Mouse (Mus musculus): ENCODE results near the gene Tox2.

GRCm38 (mm10) chr2:163195834-163196145 is 7.1 kb upstream of the Tox2 start:
- no peak for TF ChIP-seq GATA1 (IDR thresholded peaks at IDR 0.05; ENCODE audit: borderline replicate concordance, low read length)
- no peak for TF ChIP-seq FLI1 (IDR thresholded peaks at IDR 0.05; ENCODE audit: low read length)

All from megakaryocyte, embryonic 14.5 days (primary cell).